In the genomic region with DNA sequence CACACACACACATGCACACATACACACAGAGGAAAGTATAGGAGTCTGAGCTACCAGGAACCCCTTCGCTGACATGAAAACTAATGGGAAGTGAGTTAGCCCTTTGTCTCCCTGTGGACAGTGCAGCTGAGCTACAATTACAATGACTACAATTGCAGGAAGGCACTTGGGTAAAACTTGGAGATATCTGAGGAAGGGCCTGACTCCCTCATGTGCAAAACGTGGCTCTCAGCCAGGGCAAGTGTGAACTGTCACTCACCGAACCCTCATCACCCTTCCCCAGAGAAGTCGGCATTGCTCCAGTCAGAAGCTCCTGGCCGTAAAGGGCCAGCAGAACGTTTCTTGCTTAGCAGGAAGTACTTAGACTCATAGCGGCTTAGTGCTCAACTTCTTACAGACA, we compare ENCODE assay signal across 13 mouse cellular contexts.
DNase-seq lines count a peak whose midpoint lies in the region; ATAC-seq and TF ChIP-seq lines count a peak whose summit lies in the region.
"Had no signal": no experiment of that assay in that cellular context is flagged by ENCODE, and none has a peak within 500 bp of the region (broad histone marks: within the 10 kb centered on the region; RNA-seq: fewer than 3 reads in every experiment).

No protein-coding gene starts in this region.

- H3K27ac ChIP-seq in limb, embryonic 12.5 days = 0 out of 2 replicates have a peak overlapping the region, but pooled peaks have one; percentile 26
- no peak overlapping the region for H3K27ac ChIP-seq in limb, embryonic 10.5 days
- H3K27ac ChIP-seq in lung, postnatal 0 days (ENCODE audit: low read length) = no peak overlapping the region
- H3K27ac ChIP-seq in forebrain, embryonic 11.5 days (ENCODE audit: low read depth, low read length) = no peak overlapping the region
- no peak overlapping the region for H3K27ac ChIP-seq in hindbrain, embryonic 10.5 days
- H3K27ac ChIP-seq: hindbrain, embryonic 15.5 days had no signal

- no peak overlapping the region for H3K9ac ChIP-seq in limb, embryonic 12.5 days (replicated peaks)
- no peak overlapping the region for H3K9ac ChIP-seq in lung, postnatal 0 days (replicated peaks; ENCODE audit: low read depth)
- H3K9ac ChIP-seq in forebrain, embryonic 11.5 days (ENCODE audit: low read length) = no peak overlapping the region
- H3K9ac ChIP-seq: hindbrain, embryonic 15.5 days had no signal

- no peak overlapping the region for H3K4me3 ChIP-seq in limb, embryonic 12.5 days (replicated peaks)
- no peak overlapping the region for H3K4me3 ChIP-seq in limb, embryonic 10.5 days
- H3K4me3 ChIP-seq in lung, postnatal 0 days (ENCODE audit: low read depth, low read length) = no peak overlapping the region
- H3K4me3 ChIP-seq in forebrain, embryonic 11.5 days (ENCODE audit: low read depth, low read length) = no peak overlapping the region
- H3K4me3 ChIP-seq in hindbrain, embryonic 10.5 days = no peak overlapping the region
- H3K4me3 ChIP-seq: hindbrain, embryonic 15.5 days; megakaryocyte, embryonic 14.5 days had no signal

- peaks cover 13% of the 10 kb centered on the region for H3K27me3 ChIP-seq in limb, embryonic 12.5 days
- H3K27me3 ChIP-seq in limb, embryonic 10.5 days (ENCODE audit: low read depth, poor library complexity, severe bottlenecking) = peaks cover 16% of the 10 kb centered on the region; the same call in 1 of the 2 replicates
- peaks cover 6% of the 10 kb centered on the region; the same call in 1 of the 2 replicates for H3K27me3 ChIP-seq in lung, postnatal 0 days (replicated peaks; ENCODE audit: insufficient read depth, low read length)
- no peaks in the 10 kb centered on the region for H3K27me3 ChIP-seq in forebrain, embryonic 11.5 days (ENCODE audit: control insufficient read depth, insufficient read depth, low read length)
- peaks cover 23% of the 10 kb centered on the region; the same call in 1 of the 2 replicates for H3K27me3 ChIP-seq in hindbrain, embryonic 10.5 days (ENCODE audit: insufficient read depth, poor library complexity, severe bottlenecking)
- H3K27me3 ChIP-seq: hindbrain, embryonic 15.5 days had no signal

- no peak for TF ChIP-seq CTCF in lung, postnatal 0 days (IDR thresholded peaks at IDR 0.05)

- no peak; the same call in 1 of the 2 replicates for TF ChIP-seq EP300 in lung, postnatal 0 days (IDR thresholded peaks at IDR 0.05)

- H3K9me3 ChIP-seq in limb, embryonic 12.5 days = no peaks in the 10 kb centered on the region
- H3K9me3 ChIP-seq in limb, embryonic 10.5 days (replicated peaks) = no peaks in the 10 kb centered on the region
- no peaks in the 10 kb centered on the region for H3K9me3 ChIP-seq in lung, postnatal 0 days (ENCODE audit: low read length)
- H3K9me3 ChIP-seq in forebrain, embryonic 11.5 days (ENCODE audit: control insufficient read depth, low read length) = no peaks in the 10 kb centered on the region
- no peaks in the 10 kb centered on the region for H3K9me3 ChIP-seq in hindbrain, embryonic 10.5 days
- H3K9me3 ChIP-seq: hindbrain, embryonic 15.5 days; megakaryocyte, embryonic 14.5 days had no signal

- no peaks in the 10 kb centered on the region for H3K36me3 ChIP-seq in limb, embryonic 12.5 days
- no peaks in the 10 kb centered on the region for H3K36me3 ChIP-seq in limb, embryonic 10.5 days
- no peaks in the 10 kb centered on the region for H3K36me3 ChIP-seq in lung, postnatal 0 days (ENCODE audit: insufficient read depth, low read length)
- H3K36me3 ChIP-seq in forebrain, embryonic 11.5 days (ENCODE audit: control insufficient read depth, insufficient read depth, low read length) = no peaks in the 10 kb centered on the region
- H3K36me3 ChIP-seq in hindbrain, embryonic 10.5 days = no peaks in the 10 kb centered on the region
- H3K36me3 ChIP-seq: hindbrain, embryonic 15.5 days had no signal

- 52% methylated on average over 7 of the region's 7 CpGs for WGBS in limb, embryonic 12.5 days
- 63% methylated on average over 7 of the region's 7 CpGs for WGBS in limb, embryonic 10.5 days
- 21% methylated on average over 7 of the region's 7 CpGs for WGBS in lung, postnatal 0 days
- 80% methylated on average over 7 of the region's 7 CpGs for WGBS in forebrain, embryonic 11.5 days
- 69% methylated on average over 7 of the region's 7 CpGs for WGBS in hindbrain, embryonic 10.5 days

- no peak for DNase-seq in limb, embryonic 10.5 days (ENCODE audit: low spot score)
- DNase-seq in heart, adult 9 months (ENCODE audit: low spot score in 2 of 2) = peak; percentile 34 to 66
- DNase-seq in heart, postnatal 14 days = peak; percentile 54 to 69
- peak; percentile 52 for DNase-seq in lung, postnatal 0 days (ENCODE audit: low spot score)
- no peak for DNase-seq in forebrain, embryonic 11.5 days (ENCODE audit: low spot score)
- DNase-seq in hindbrain, embryonic 10.5 days (ENCODE audit: low spot score) = no peak
- DNase-seq in MN1 (ENCODE audit: low spot score) = no peak
- DNase-seq: cerebellum, adult 8-10 months; layer of hippocampus, adult 9-11 months; retina, postnatal 1 day had no signal

- ATAC-seq in limb, embryonic 12.5 days (ENCODE audit: insufficient number of reproducible peaks, insufficient read depth, low FRiP score, low TSS enrichment, low read depth) = no peak
- ATAC-seq in lung, postnatal 0 days = peak; percentile 57
- no peak for ATAC-seq in forebrain, embryonic 11.5 days (replicated peaks; ENCODE audit: low FRiP score)

- peaks cover 29% of the 10 kb centered on the region for H3K4me1 ChIP-seq in limb, embryonic 12.5 days (replicated peaks)
- H3K4me1 ChIP-seq in limb, embryonic 10.5 days = peaks cover 38% of the 10 kb centered on the region
- no peaks in the 10 kb centered on the region for H3K4me1 ChIP-seq in lung, postnatal 0 days (ENCODE audit: insufficient read depth, low read depth, low read length)
- H3K4me1 ChIP-seq in forebrain, embryonic 11.5 days (replicated peaks; ENCODE audit: control insufficient read depth, insufficient read depth, low read length) = no peaks in the 10 kb centered on the region; the same call in 1 of the 2 replicates
- H3K4me1 ChIP-seq in hindbrain, embryonic 10.5 days (replicated peaks) = peaks cover 10% of the 10 kb centered on the region
- H3K4me1 ChIP-seq: hindbrain, embryonic 15.5 days had no signal

- no peak overlapping the region for H3K4me2 ChIP-seq in limb, embryonic 12.5 days
- H3K4me2 ChIP-seq in lung, postnatal 0 days (replicated peaks; ENCODE audit: low read depth, low read length) = no peak overlapping the region
- H3K4me2 ChIP-seq in forebrain, embryonic 11.5 days (ENCODE audit: low read depth, low read length, severe bottlenecking) = no peak overlapping the region
- H3K4me2 ChIP-seq: hindbrain, embryonic 15.5 days had no signal

- intact Hi-C loops in heart, postnatal 14 days (cut with DNase I) = no loop called here

Comparison
In these comparisons a context has a peak if more than half of its experiments do, and no peak if none do; other contexts are left out.
1. DNase-seq: peak in heart, adult 9 months (2 of 2), heart, postnatal 14 days (2 of 2) and lung, postnatal 0 days (single experiment); none in limb, embryonic 10.5 days (single experiment), forebrain, embryonic 11.5 days (single experiment), hindbrain, embryonic 10.5 days (single experiment) and MN1 (single experiment).